Mouse (Mus musculus) embryonic fibroblast, embryonic 13.5 days (primary cell): ENCODE measurements around the gene Flvcr1.

Experiments
- CTCF ChIP-seq: IDR thresholded peaks from 2 replicates; pipeline ENCODE4 v1.5.1; 2011; ENCODE audit warnings: mild to moderate bottlenecking, control low read depth, low read length, moderate library complexity, borderline replicate concordance; ENCODE audit not compliant: insufficient read depth
- POLR2A ChIP-seq: IDR thresholded peaks from 2 replicates; pipeline ENCODE4 v1.6.1; 2011; ENCODE audit warnings: low read depth, mild to moderate bottlenecking, control low read depth, low read length, moderate library complexity

- TF ChIP-seq CTCF, result no peak
- no peak for TF ChIP-seq POLR2A
These were observed 27.6 kb upstream of the Flvcr1 start for GRCm38 (mm10) chr1:191053555-191053954.
